Mouse (Mus musculus) C2C12 (cell line): Measurements from ENCODE around the gene Crybg1. TPM values are rescaled to one million over a fixed set of nuclear protein-coding genes. Genes with fewer than 3 reads are reported as not detected.
A peak's percentile ranks its signal among the peaks of the same experiment; 100 is the strongest.

Experiments used
- H3K27me3 ChIP-seq: one replicate; pipeline ENCODE4 v1.6.1; 2011; ENCODE audit not compliant: control insufficient read depth, insufficient read depth, insufficient read length
- H3K36me3 ChIP-seq: one replicate; pipeline ENCODE4 v1.6.1; 2011; ENCODE audit not compliant: control insufficient read depth, insufficient read depth
- H3K4me3 ChIP-seq: one replicate; pipeline ENCODE4 v1.5.1; 2011; ENCODE audit warnings: mild to moderate bottlenecking, control low read depth; ENCODE audit not compliant: poor library complexity, insufficient read depth, severe bottlenecking
- H3K79me2 ChIP-seq: one replicate; pipeline ENCODE4 v1.6.1; 2011; ENCODE audit not compliant: control insufficient read depth, insufficient read depth
- H3K79me3 ChIP-seq: one replicate; pipeline ENCODE4 v1.6.1; 2011; ENCODE audit warnings: low read depth, control low read depth
- H3ac ChIP-seq: one replicate; pipeline ENCODE3; 2011; ENCODE audit warnings: low read depth; ENCODE audit not compliant: control insufficient read depth, insufficient read length
- CEBPB ChIP-seq: IDR thresholded peaks from one replicate; pipeline ENCODE4 v1.6.1; 2011; ENCODE audit warnings: low read depth, mild to moderate bottlenecking, control low read depth, moderate library complexity
- CTCF ChIP-seq: IDR thresholded peaks from one replicate; pipeline ENCODE4 v1.5.1; 2011; ENCODE audit not compliant: control insufficient read depth, insufficient read depth, insufficient read length
- FOSL1 ChIP-seq: IDR thresholded peaks from one replicate; pipeline ENCODE4 v1.8.0; 2011; ENCODE audit warnings: mild to moderate bottlenecking, low read length; ENCODE audit not compliant: poor library complexity, insufficient read depth, severe bottlenecking
- MAX ChIP-seq: IDR thresholded peaks from one replicate; pipeline ENCODE4 v1.6.1; 2011; ENCODE audit warnings: mild to moderate bottlenecking, control low read depth
- MYOD1 ChIP-seq: IDR thresholded peaks from one replicate; pipeline ENCODE4 v1.6.1; 2011; ENCODE audit warnings: low read depth; ENCODE audit not compliant: control insufficient read depth, insufficient read length
- MYOG ChIP-seq: IDR thresholded peaks from one replicate; pipeline ENCODE4 v1.6.1; 2011; ENCODE audit not compliant: control insufficient read depth, insufficient read length; ENCODE audit errors: extremely low read depth
- USF1 ChIP-seq: IDR thresholded peaks from one replicate; pipeline ENCODE4 v1.6.1; 2011; ENCODE audit warnings: low read depth, mild to moderate bottlenecking, control low read depth, moderate library complexity
- polyA plus RNA-seq: library from polyadenylated mRNA; unstranded; fragments of >200 nt; fragmentation: generic; extraction: Trizol; gene quantifications from one replicate; pipeline ENCODE4 v1.2.1, GENCODE M21; 2012; ENCODE audit warnings: missing spikeins

Gene Crybg1
- polyA plus RNA-seq, 1 experiment = 11.1 TPM

- H3K36me3 ChIP-seq = no peaks in the 10 kb centered on the region
- H3K4me3 ChIP-seq = peak overlapping the region; percentile 68
- peak overlapping the region; percentile 92 for H3ac ChIP-seq
- H3K79me3 ChIP-seq = peaks cover 32% of the 10 kb centered on the region
- TF ChIP-seq MYOG (no peak), CTCF (peak; percentile 48)
- H3K79me2 ChIP-seq = peaks cover 53% of the 10 kb centered on the region
- no peaks in the 10 kb centered on the region for H3K27me3 ChIP-seq
Measured at GRCm38 (mm10) chr10:44003551-44004151, 145.0 kb downstream of the Crybg1 start.

- no peaks in the 10 kb centered on the region for H3K27me3 ChIP-seq
- no peak for TF ChIP-seq CEBPB
- no peak for TF ChIP-seq USF1
- no peak for TF ChIP-seq MYOG
- no peak for TF ChIP-seq MAX
- no peak for TF ChIP-seq CTCF
- no peak for TF ChIP-seq MYOD1
- no peak for TF ChIP-seq FOSL1
Measured at GRCm38 (mm10) chr10:44002995-44003524, 145.6 kb downstream of the Crybg1 start.

GRCm38 (mm10) chr10:44002004-44002940, 146.4 kb downstream of the Crybg1 start:
- TF ChIP-seq CEBPB (peak; percentile 46), CTCF (peak; percentile 9), FOSL1 (no peak)
- Histone ChIP-seq H3K79me3 (peaks cover 38% of the 10 kb centered on the region), H3K4me3 (peak overlapping the region; percentile 68), H3K36me3 (peaks cover 8% of the 10 kb centered on the region), H3ac (peak overlapping the region; percentile 24), H3K27me3 (no peaks in the 10 kb centered on the region), H3K79me2 (peaks cover 64% of the 10 kb centered on the region)

More at GRCm38 (mm10) chr10:44002995-44003524, 145.6 kb downstream of the Crybg1 start:
- Histone ChIP-seq H3K36me3 (peaks cover under 1% of the 10 kb centered on the region), H3K79me3 (peaks cover 32% of the 10 kb centered on the region), H3K4me3 (peak overlapping the region; percentile 68), H3K79me2 (peaks cover 56% of the 10 kb centered on the region), H3ac (peak overlapping the region; percentile 92)

GRCm38 (mm10) chr10:44000156-44000865, 148.3 kb downstream of the Crybg1 start:
- Histone ChIP-seq H3K36me3 (peaks cover 17% of the 10 kb centered on the region), H3K27me3 (no peaks in the 10 kb centered on the region), H3K79me3 (peaks cover 48% of the 10 kb centered on the region), H3K79me2 (peaks cover 84% of the 10 kb centered on the region), H3ac (no peak overlapping the region), H3K4me3 (no peak overlapping the region)
- TF ChIP-seq FOSL1 (no peak), MYOG (no peak), CEBPB (no peak), MYOD1 (no peak), CTCF (no peak), USF1 (no peak), MAX (no peak)

GRCm38 (mm10) chr10:43998503-43999082, 150.1 kb downstream of the Crybg1 start:
- Histone ChIP-seq H3K79me3 (peaks cover 58% of the 10 kb centered on the region), H3K79me2 (peaks cover 96% of the 10 kb centered on the region), H3K36me3 (peaks cover 17% of the 10 kb centered on the region), H3K27me3 (no peaks in the 10 kb centered on the region), H3K4me3 (no peak overlapping the region), H3ac (peak overlapping the region; percentile 10)
- TF ChIP-seq MYOD1 = peak; percentile 52
- no peak for TF ChIP-seq MYOG
- TF ChIP-seq MAX = peak; percentile 70
- TF ChIP-seq FOSL1 = peak; percentile 87
- TF ChIP-seq USF1 = no peak
- no peak for TF ChIP-seq CEBPB
- no peak for TF ChIP-seq CTCF
